Mouse (Mus musculus) midbrain, postnatal 0 days (tissue): Measurements from ENCODE around the gene Focad. TPM values are rescaled to one million over a fixed set of nuclear protein-coding genes. Genes with fewer than 3 reads are reported as not detected.
A peak's percentile ranks its signal among the peaks of the same experiment; 100 is the strongest.

Source experiments
- ATAC-seq: fragments of 200-750 bp; cut with Nextera tagmentation; 2 replicates; pipeline ENCODE4 v1.8.0; 2017; ENCODE audit warnings: moderate number of reproducible peaks, mild to moderate bottlenecking, moderate TSS enrichment, moderate library complexity; ENCODE audit not compliant: low FRiP score
- DNase-seq: peaks from one replicate; pipeline ENCODE4 v3.0.0-alpha.2; 2015; ENCODE audit warnings: low spot score
- H3K27ac ChIP-seq: fragments of 300-500 bp; sonication (generic); 2 replicates; pipeline ENCODE4 v1.5.1; 2014; ENCODE audit warnings: low read depth, mild to moderate bottlenecking, low read length, mixed read lengths
- H3K27me3 ChIP-seq: fragments of 300-500 bp; sonication (generic); 2 replicates; pipeline ENCODE4 v1.6.1; 2014; ENCODE audit warnings: low read length, control low read depth, mixed read lengths; ENCODE audit not compliant: insufficient read depth
- H3K36me3 ChIP-seq: fragments of 300-500 bp; sonication (generic); 2 replicates; pipeline ENCODE4 v1.6.1; 2014; ENCODE audit warnings: low read length, control low read depth, mixed read lengths; ENCODE audit not compliant: insufficient read depth
- H3K4me1 ChIP-seq: fragments of 300-500 bp; sonication (generic); 2 replicates; pipeline ENCODE4 v1.6.1; 2014; ENCODE audit warnings: mild to moderate bottlenecking, control low read depth, antibody characterized with exemption, low read length, mixed read lengths; ENCODE audit not compliant: insufficient read depth
- H3K4me2 ChIP-seq: fragments of 300-500 bp; sonication (generic); 2 replicates; pipeline ENCODE4 v1.6.1; 2014; ENCODE audit warnings: low read depth, mild to moderate bottlenecking, low read length, mixed read lengths; ENCODE audit not compliant: poor library complexity, severe bottlenecking
- H3K4me3 ChIP-seq: fragments of 300-500 bp; sonication (generic); 2 replicates; pipeline ENCODE4 v1.5.1; 2014; ENCODE audit warnings: low read depth, mild to moderate bottlenecking, low read length, moderate library complexity
- H3K9ac ChIP-seq: fragments of 300-500 bp; sonication (generic); replicated peaks from 2 replicates; pipeline ENCODE4 v1.6.1; 2014; ENCODE audit warnings: mild to moderate bottlenecking, low read length, moderate library complexity, mixed read lengths; ENCODE audit not compliant: poor library complexity, severe bottlenecking
- H3K9me3 ChIP-seq: fragments of 300-500 bp; sonication (generic); 2 replicates; pipeline ENCODE4 v1.6.1; 2016; ENCODE audit warnings: low read length, control low read depth
- CTCF ChIP-seq: IDR thresholded peaks from 2 replicates; pipeline ENCODE4 v1.5.1; 2016; ENCODE audit warnings: antibody characterized with exemption, mild to moderate bottlenecking
- WGBS: fragments of 180-500 bp; shearing (Covaris S2); extraction: QIAGEN DNeasy Blood & Tissue Kit; methylation state at CpG from one replicate; pipeline ENCODE4 v1.1.7; 2014; 5-methylcytosine and 5-hydroxymethylcytosine counted together
- polyA plus RNA-seq: library from polyadenylated mRNA; unstranded; fragments of >200 nt; fragmentation: Nextera tagmentation; extraction: Ambion mirVana; gene quantifications from 2 replicates; pipeline ENCODE4 v1.2.1, GENCODE M21; 2015
- total RNA-seq: library from RNA; depleted of rRNA; stranded (reverse); fragments of >200 nt; gene quantifications from 2 replicates; pipeline ENCODE4 v1.2.3, GENCODE M21; 2014

Focad gene
- total and polyA plus RNA-seq, 2 experiments from 2014 or later = 9.0 to 36.9 TPM

- no peak for ATAC-seq
Measured at GRCm38 (mm10) chr4:88400302-88400991, 306.0 kb downstream of the Focad start.

GRCm38 (mm10) chr4:88400992-88401313, 306.5 kb downstream of the Focad start:
- Histone ChIP-seq H3K4me1 (no peaks in the 10 kb centered on the region), H3K27me3 (no peaks in the 10 kb centered on the region), H3K27ac (no peak overlapping the region), H3K9me3 (no peaks in the 10 kb centered on the region), H3K9ac (no peak overlapping the region), H3K36me3 (peaks cover 8% of the 10 kb centered on the region; the same call in 1 of the 2 replicates), H3K4me3 (no peak overlapping the region), H3K4me2 (no peak overlapping the region)
- DNase-seq (no peak), ATAC-seq (no peak)
- 86% methylated on average over 7 of the region's 7 CpGs for WGBS
- no peak for TF ChIP-seq CTCF

More at GRCm38 (mm10) chr4:88400302-88400991, 306.0 kb downstream of the Focad start:
- Histone ChIP-seq H3K9me3 (no peaks in the 10 kb centered on the region), H3K4me2 (no peak overlapping the region), H3K9ac (no peak overlapping the region), H3K27ac (no peak overlapping the region), H3K36me3 (peaks cover 8% of the 10 kb centered on the region; the same call in 1 of the 2 replicates), H3K27me3 (no peaks in the 10 kb centered on the region), H3K4me1 (no peaks in the 10 kb centered on the region), H3K4me3 (no peak overlapping the region)
- WGBS = 81% methylated on average over 9 of the region's 9 CpGs
- TF ChIP-seq CTCF = no peak
- no peak for DNase-seq

- H3K9me3 ChIP-seq = no peaks in the 10 kb centered on the region
- WGBS = 93% methylated on average over 6 of the region's 6 CpGs
- H3K4me1 ChIP-seq = no peaks in the 10 kb centered on the region
- no peak for TF ChIP-seq CTCF
- no peak overlapping the region for H3K4me3 ChIP-seq
- no peak overlapping the region for H3K9ac ChIP-seq
- H3K27me3 ChIP-seq = no peaks in the 10 kb centered on the region
- H3K4me2 ChIP-seq = no peak overlapping the region
- no peak for DNase-seq
- ATAC-seq = no peak
- peaks cover 5% of the 10 kb centered on the region; the same call in 1 of the 2 replicates for H3K36me3 ChIP-seq
- no peak overlapping the region for H3K27ac ChIP-seq
Measured at GRCm38 (mm10) chr4:88402884-88403283, 308.5 kb downstream of the Focad start.

GRCm38 (mm10) chr4:88406887-88407696, 312.7 kb downstream of the Focad start:
- Histone ChIP-seq H3K4me2 (no peak overlapping the region), H3K4me3 (no peak overlapping the region), H3K36me3 (no peaks in the 10 kb centered on the region; the same call in none of the 2 replicates), H3K9ac (no peak overlapping the region), H3K27me3 (no peaks in the 10 kb centered on the region), H3K27ac (no peak overlapping the region), H3K4me1 (no peaks in the 10 kb centered on the region), H3K9me3 (no peaks in the 10 kb centered on the region)
- WGBS = 48% methylated on average over 4 of the region's 4 CpGs
- DNase-seq = peak; percentile 88
- TF ChIP-seq CTCF = no peak
- ATAC-seq = peak; percentile 90

GRCm38 (mm10) chr4:88409279-88409678, 314.9 kb downstream of the Focad start:
- no peak overlapping the region for H3K9ac ChIP-seq
- H3K4me1 ChIP-seq = no peaks in the 10 kb centered on the region
- H3K4me3 ChIP-seq = no peak overlapping the region
- H3K27ac ChIP-seq = no peak overlapping the region
- TF ChIP-seq CTCF = no peak
- H3K9me3 ChIP-seq = no peaks in the 10 kb centered on the region
- ATAC-seq (no peak), DNase-seq (no peak)
- H3K27me3 ChIP-seq = no peaks in the 10 kb centered on the region
- peaks cover 3% of the 10 kb centered on the region for H3K36me3 ChIP-seq
- WGBS = 94% methylated on average over 4 of the region's 4 CpGs
- H3K4me2 ChIP-seq = no peak overlapping the region

- no peak for TF ChIP-seq CTCF
- H3K9ac ChIP-seq = no peak overlapping the region
- no peak for DNase-seq
- WGBS = 87% methylated on average over 2 of the region's 2 CpGs
- H3K4me1 ChIP-seq = no peaks in the 10 kb centered on the region
- H3K27ac ChIP-seq = no peak overlapping the region
- peaks cover 3% of the 10 kb centered on the region for H3K36me3 ChIP-seq
- H3K9me3 ChIP-seq = no peaks in the 10 kb centered on the region
- no peaks in the 10 kb centered on the region for H3K27me3 ChIP-seq
- H3K4me2 ChIP-seq = no peak overlapping the region
- H3K4me3 ChIP-seq = no peak overlapping the region
- ATAC-seq = no peak
Measured at GRCm38 (mm10) chr4:88412331-88412730, 317.9 kb downstream of the Focad start.
